Mouse (Mus musculus): ENCODE results near the gene 4931428F04Rik.
A peak's percentile ranks its signal among the peaks of the same experiment; 100 is the strongest.
"Not testable (repeated sequence)": the region's sequence is repeated elsewhere in the genome, so short reads cannot be mapped to it uniquely, and the experiment has no call there.

The 4931428F04Rik gene

DNA sequence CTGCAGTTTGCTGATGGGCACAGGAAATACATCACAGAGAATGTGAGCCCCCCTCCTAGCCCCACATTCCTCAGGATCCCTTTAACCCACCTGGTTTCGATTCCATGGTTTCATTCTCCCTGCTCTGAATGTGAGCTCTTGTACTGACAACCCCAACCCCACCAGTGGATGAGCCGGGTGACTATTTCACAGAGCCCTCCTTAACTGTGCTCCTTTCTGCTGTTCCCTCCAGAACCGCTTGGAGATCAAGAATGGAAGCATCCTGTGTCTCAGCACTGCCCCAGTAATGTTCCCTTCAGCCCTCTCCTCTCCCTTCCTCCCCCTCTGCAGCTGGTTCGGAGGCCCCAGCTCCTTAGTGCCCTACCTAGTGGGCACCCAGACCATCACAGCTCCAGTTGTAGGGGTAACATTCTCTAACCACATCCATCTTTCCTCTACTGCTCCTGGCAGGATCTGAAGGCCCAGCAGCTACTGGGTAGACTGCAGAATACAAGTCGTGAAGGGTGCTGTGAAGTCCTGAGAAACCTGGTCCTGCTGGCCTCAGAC, 16.6 kb upstream of the 4931428F04Rik start:
- no peak for DNase-seq

DNA sequence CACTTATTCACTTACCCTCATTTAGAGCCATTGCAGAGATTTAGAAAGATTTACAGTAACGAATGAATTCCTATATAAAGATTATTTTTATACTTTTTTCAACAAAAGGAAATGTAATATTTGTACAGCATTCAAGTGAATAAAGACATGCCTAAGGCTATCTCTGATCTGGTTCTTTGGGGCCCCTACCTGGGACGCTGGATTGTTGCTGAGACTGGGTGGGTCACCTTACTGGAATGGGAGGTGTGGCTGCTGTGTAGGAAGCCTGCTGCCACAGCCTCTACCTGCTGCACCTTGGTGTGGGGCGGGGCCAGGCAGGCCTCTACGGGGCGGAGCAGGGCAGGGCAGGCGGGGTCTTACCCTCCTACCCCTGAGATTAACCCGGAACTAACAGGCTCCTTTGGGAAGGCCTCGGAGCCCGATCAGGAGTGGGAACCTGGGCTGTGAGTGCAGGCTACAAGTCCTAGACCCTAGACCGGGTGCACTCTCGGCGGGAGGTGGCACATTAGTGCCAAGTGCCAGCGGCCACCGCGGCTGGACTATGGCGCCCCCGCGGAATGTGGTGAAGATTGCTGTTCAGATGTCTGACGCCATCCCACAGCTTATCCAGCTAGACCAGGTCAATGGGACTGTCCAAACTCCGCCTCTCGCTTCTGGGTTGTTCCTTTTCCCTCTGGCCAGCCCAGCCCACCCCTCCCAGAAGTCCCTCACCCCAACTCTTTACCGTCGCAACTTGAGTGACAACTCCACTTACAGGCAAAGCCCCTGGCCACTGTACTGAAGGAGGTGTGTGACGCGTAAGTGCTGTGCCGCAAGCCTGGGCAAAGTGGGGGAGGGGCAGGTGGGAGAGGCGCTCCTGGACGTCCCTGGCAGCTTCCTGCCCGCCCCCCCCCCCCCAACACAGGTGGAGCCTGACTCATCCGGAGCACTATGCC, 15.8 kb upstream of the 4931428F04Rik start, which contains the start of gene Elmo3:
TSS of gene Elmo3 (plus strand) at position 391 of the 935 bp plus-strand sequence.
- DNase-seq, result peak; percentile 45

DNA sequence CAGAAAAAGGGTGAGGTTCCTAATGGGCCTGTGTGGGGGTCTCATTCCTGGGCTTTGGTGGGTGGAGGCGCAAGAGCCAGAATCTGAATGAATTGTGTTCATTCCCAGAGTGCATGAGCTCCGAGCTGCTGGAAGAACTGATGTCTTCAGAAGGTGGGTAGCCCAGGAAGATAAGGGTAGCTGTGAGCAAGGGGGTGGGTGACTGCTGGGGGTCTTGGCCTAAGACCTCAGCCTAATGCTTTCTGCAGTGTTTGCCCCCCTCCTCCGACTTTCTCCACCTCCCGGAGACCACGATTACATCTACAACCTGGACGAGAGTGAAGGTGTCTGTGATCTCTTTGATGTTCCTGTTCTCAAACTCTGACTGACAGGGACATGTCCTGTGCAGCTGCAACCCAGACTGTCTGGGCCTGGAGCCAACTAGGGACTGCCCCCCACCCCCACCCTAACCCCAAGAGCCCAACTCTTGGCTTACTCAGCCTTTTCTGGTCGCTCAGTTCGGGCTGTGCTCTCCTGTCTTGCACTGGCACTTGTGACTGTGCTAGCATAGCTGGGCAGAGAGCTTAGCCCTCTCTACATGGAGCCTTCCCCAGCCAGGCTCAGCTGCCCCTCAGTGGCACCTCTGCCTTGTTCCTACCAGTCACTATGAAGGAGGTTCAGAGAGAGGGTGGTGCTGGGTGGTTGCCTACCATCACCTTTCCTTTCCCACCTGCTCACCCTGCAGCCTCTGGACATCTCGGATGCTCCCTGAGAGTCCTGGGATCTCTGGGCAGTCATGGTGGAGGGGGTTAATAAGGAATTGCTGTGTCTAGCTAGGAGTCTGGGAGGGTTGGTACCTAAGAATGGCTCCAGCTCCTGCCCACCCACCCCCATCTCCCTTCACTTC, 14.9 kb upstream of the 4931428F04Rik start:
- DNase-seq, result no peak

DNA sequence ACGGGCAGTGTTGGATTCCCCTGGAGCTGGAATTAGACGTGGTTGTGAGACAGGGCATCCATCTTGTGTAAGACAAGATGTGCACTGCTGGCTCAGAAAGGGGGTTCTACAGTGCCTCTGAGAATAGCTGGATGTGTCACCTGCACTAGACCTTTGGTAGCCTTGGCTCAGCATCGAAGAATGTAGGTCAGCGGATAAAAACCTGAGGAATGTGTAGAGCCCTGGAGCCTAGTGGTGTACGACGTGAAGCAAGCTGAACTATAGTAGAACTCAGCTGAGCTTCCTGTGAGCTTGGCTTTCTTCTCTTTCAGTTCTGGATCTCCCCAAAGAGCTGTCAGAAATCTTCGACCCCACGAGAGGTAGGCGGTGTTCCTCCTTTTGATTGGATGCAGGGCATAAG, 14.2 kb upstream of the 4931428F04Rik start:
- no peak for DNase-seq

DNA sequence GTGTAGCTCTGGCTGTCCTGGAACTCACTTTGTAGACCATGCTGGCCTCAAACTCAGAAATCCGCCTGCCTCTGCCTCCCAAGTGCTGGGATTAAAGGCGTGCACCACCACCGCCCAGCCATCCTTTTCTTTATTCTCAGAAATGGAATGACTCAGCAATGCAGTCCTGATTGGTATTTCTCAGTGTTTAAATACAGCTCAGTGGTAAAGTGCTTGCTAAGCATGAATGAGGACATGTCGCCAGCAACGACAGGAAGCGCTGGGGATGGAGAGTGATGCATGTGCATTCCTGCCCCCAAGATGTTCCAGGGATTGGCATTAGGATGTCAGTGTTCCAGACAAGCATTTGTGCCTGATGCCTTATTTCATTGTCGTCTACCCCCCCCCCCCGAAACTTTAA, 13.7 kb upstream of the 4931428F04Rik start:
- DNase-seq, result no peak

DNA sequence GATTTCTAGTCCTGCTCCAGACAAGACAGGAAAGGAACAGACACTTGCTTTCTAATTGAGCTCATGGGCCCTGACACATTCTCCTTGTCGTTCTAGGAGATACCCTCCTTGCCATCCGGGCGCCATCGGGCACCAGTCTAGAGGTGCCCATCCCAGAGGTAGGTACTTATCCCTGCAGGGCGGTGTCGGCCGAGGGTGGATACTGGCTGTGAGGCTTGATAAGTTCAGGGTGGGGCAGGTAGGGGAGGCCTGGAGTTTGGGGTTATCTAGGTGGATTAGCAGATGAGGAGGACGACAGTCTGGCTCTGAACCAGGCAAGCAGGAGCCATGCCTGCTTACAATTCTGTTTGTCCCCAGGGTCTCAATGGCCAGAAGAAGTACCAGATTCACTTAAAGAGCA, 10.3 kb upstream of the 4931428F04Rik start:
- DNase-seq, result no peak

DNA sequence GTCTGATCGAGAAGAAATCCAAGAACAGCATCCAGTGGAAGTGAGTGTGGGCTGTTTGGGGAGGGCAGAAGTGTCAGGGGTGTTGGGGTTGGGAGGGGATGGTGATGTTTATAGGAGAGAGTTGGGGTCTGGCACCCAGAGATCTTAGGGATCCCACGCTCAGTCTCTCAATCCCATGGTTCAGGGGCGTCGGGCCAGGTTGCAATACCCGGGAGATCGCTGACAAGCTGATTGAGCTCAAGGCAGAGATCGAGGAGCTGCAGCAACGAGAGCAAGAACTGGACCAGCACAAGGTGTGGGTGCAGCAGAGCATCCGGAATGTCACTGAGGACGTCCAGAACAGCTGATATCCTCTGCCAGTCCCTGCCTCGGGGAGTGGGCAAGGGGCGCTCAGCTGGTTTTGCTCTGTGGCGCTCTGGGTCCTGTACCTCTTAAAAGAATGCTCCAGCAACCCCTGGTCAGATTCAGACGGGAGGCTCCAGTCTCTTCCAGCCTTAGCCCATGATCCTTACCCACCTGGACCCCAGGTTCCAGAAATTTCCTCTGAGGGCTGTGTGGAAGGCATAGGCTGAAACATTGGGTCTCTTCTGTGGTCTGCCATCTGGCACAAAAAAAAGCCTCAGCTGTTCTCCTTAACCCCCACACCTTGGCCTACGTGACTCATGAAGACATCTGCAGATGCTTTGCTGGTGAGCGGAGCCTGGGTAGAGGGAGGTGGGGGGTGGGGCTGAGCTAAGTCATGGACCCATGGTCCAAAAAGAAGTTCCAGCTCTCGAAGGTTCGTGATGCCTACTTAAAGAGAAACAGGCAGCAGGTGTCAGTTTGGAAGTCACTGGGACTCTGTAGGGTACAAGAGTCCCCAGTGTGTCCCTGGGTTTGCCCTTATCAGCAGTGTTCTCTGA, 8.9 kb upstream of the 4931428F04Rik start:
- DNase-seq, result no peak

DNA sequence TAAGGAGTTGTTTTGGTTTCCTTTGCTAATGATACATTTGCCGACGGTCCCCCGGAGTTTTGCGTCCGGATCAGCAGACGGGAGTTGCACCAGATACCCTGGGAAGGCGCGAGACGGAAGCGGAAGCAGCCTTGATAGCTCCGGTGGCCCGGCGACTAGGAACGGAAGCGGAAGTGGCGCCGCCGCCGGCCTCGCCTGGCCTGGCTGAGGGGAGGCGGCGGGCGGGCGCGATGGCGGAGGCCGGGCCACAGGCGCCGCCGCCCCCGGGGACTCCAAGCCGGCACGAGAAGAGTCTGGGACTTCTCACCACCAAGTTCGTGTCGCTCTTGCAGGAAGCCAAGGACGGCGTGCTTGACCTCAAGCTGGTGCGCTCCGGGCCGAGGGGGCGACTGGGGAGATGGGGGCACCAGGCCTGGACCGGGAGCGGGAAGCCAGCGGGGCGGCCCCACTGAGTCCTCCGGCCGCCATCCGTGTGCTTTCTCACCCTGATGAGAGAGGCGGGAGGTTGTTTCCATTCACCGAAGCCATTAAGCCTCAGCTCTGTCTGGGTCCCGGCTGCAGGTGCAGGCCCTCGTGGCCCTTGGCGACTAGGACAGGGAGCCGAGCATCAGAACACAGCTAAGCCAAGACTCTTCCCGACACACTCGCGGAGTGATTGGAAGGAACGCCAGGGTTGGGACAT, 8.0 kb upstream of the 4931428F04Rik start, which contains the start of gene E2f4:
TSS of gene E2f4 (plus strand) at position 153 of the 682 bp plus-strand sequence.
- peak; percentile 94 for DNase-seq

DNA sequence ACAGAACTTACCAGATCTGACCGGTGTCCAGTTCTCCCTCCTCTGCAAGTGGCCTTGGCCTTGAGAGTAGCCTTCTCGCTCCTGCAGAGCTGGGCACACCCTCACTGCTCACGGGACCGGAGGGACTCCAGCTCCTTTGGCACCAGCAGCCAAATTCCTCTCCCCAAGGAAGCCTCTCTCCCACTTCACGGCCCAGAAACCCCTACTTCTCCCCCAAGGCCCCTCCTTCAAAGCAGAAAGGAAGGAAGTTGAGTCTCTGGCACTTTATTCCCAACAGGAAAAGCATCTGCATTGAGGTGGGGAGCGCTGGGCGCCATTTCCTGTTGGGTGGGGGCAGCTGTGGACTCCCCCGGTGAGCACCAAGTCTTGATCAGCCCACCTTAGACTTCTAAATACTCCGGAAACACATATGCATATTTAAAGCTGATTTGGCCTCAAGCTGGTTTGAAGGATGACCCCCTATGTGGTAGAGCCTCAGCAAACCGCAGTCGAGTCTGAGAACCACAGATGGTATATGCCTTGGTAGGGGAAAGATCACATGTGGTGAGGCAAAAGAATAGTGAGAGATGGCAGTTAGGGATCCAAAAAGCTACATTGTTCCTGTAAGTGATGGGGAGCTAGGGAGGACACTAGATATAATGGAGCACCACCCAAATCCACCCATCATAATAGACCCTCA, 6.4 kb upstream of the 4931428F04Rik start, which contains the start of gene Exoc3l:
TSS of gene Exoc3l (minus strand) at position 207 of the 679 bp plus-strand sequence.
- DNase-seq, result no peak

DNA sequence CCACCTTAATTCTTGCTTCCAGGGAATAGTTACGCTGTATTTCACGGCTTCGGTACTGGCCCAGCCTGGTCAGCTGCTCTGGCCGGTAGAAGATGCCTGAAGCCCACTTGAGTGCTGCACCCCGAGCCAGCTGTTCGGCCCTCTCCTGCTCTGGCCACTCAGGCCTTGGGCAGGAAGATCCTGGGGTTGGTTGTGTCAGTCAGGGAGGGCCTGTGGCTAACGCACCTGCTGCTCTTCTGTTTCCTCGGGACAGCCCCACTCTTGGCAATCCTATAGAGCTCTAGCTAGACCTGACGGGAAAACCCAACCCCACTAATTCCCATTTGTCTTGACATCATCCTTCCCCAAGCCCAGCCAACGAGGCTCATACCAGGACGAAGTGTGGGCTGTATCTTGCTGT, 5.6 kb upstream of the 4931428F04Rik start:
- DNase-seq, result no peak

DNA sequence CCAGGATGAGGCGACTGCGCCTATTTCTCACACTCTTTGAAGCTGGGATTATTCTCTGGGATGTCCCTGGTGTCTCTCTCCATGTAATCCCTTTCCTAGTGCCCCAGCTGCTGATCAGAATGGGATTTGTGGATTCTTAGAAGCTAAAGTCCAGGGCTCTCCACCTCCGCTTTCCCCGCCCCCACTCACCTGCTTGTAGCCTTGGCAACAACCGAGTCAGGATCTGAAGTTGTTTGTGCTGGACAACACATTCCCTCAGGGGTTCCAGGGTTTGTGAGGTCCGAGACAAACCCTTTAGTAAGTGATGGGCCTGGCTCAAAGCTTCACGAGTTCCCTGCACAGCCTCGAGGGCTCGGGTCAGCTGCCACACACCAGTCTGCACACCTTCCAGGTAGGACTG, 5.1 kb upstream of the 4931428F04Rik start:
- DNase-seq, result no peak

DNA sequence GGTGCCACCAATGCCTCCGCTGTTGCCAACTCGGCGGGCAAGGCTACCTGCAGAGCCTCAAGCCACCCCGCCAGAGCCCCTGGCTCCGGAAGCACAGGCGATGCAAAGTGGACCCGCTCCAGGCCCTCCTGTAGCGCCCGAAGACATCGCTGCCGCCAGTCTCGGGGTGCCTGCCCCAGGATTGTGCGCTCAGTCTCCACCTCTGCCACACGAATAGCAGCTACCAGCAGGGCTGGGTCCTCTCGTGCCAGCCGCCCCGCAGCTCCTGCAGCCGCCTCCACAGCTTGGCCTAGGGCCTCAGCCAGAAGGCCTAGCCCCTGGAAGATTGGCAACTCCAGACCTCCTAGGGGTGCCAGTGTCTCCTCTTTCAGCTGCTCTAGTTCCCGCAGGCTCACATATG, 3.7 kb upstream of the 4931428F04Rik start:
- DNase-seq, result no peak

DNA sequence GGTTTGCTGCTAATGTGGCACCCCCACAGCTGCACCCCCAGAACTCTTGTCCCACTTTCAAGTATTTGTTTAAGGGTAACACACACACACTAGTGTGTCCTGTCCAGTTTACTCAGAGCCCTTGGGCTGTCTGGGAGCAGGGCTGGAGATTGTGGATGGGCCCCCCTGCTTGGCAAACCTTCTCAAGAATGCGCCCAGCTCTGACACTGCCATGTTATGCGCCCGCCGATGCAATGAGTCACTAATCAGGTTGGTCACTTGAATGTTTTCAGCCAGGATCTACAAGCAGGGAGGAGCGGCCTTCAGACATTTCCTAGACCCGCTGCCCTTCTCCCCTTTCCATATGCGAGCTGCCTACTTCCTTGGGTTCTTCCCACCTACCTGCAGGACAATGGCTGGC, 2.8 kb upstream of the 4931428F04Rik start:
- no peak for DNase-seq

DNA sequence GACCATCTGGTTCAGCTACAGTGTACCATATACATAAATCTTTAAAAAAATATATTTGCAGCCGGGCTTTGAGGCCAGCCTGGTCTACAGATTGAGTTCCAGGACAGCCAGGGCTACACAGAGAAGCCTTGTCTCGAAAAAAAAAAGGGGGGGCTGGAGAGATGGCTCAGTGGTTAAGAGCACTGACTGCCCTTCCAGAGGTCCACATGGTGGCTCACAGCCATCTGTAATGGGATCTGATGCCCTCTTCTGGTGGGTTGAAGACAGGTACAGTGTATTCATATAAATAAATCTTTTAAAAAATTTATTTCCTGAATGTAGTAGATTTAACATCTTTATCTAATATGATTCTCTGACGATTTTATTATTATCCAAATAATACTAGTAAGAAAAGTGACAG, 2.1 kb upstream of the 4931428F04Rik start:
- not testable (repeated sequence) for DNase-seq

DNA sequence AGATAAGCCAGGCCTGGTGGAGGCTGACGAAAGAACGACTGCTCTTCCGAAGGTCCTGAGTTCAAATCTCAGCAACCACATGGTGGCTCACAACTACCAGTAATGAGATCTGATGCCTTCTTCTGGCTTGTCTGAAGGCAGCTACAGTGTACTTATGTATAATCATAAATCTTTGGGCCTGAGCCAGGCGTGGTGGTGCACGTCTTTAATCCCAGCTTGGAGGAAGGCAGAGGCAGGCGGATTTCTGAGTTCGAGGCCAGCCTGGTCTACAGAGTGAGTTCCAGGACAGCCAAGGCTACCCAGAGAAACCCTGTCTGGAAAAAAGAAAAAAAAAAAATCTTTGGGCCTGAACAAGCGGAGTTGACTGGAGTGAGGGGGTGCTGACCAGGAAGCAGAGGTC, 1.7 kb upstream of the 4931428F04Rik start:
- not testable (repeated sequence) for DNase-seq

DNA sequence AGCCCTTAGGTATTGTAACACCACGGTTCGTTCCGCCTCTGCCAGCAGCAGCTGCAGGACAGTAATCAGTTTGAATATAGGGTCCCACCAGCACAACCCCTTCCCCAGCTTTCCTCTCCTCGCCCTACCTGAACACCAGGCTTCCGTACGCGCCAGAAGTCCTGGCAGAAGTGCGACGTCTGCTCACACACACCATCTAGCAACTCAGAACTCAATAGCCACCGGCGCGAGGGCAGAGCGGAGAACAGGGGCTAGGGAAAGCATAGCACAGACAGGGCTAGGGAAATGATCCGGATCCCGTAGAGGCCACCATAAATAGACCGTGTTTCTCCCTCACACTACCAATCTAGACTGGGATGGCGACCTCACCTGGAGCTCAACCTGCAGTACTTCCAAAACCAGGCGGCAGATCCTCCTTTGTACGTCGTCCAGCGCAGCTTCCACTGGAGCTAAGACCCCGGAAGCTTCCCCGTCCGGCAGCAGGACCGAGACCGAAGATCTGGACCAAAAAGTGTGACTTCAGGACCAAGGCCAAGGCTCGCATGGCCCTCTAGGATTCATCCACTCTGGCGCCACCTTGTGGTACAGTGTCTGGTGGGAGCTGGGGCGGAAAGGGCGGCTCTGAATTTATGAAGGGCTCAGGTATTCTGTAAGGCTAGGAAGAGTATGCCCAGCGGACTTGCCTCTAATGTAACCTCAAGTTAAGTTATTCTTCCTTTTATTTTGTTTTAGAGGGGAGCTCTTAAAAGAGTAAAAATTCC, 1.1 kb upstream of the 4931428F04Rik start:
- peak; percentile 68 for DNase-seq

DNA sequence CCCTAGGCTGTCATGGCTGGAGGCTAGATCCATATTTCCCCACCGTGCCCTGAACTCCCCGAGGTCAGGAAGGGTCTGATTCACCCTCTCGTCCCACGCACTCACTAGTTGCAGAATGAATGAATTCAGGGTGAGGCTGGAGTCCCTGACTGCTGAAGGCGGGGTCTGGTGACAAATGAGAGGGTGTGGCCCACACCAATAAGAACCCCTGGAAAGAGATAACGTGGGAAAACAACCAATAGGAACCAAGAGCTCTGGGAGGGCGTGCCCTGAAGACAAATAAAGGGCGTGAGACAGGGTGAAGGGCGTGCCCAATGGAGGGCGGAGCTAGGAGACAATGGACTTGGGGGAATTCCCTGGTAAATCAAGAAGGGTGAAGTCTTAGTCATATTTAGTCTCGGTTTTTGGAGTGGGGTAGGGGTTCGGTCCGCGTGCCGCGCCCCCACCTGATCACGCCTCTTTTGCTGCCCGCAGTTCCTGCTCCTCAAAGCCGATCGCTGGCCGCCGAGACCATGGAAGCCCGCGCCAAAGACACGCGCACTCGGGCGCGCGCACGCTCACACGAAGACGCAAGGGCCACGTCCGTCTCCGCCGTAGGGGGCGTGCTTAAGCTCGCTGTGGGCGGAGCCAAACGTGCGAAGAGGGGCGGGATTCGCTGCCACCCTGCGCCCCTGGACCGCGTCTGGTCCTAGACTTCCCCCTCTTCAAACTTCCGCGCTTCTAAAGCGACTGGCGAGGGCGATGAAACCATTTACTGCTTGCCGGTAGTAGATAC, 519 bp downstream of the 4931428F04Rik start:
- DNase-seq, result peak; percentile 96

DNA sequence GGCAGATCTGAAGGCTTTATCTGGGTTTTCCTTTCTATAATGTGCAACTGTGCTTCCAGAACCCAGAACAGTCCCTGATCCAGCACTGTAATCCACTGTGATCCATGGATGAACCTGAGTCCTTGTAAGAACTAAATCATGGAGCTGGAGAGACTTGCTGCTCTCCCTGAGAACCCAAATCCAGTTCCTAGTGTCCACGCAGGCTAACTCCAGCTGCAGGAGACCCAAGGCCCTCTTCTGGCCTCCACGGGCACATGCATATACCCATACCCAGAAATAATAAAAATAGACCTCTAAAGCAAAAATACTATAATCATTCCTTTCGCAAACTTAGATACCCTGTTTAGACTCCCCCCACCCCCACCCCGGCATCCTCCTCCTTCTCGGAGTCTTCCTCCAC, 1.4 kb downstream of the 4931428F04Rik start:
- no peak for DNase-seq

DNA sequence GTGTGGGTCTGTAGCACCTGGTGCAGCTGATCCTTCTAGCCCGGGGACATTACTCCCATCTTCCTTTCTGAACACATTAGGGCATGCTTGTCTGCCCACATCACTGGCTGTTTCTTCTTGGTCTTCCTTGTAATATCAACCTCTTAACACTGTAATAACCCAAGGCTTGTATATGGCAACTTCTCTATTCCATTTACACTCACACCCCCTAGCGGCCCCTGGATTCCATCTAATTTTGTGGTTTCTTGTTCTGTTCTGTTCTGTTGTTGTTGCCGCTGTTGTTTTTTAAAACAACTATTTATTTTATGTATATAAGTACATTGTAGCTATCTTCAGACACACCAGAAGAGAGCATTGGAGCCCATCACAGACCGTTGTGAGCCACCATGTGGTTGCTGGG, 2.8 kb downstream of the 4931428F04Rik start:
- DNase-seq, result no peak

Data from right cerebral cortex, postnatal 25 days (tissue).